Comparison of ENCODE assay signal across 16 mouse cellular contexts in genomic region chr7:133970407-133970806, GRCm38 (mm10).
DNase-seq lines count a peak whose midpoint lies in the region; ATAC-seq lines count a peak whose summit lies in the region.
"Had no signal": no experiment of that assay in that cellular context is flagged by ENCODE, and none has a peak within 500 bp of the region (broad histone marks: within the 10 kb centered on the region; RNA-seq: fewer than 3 reads in every experiment).

No protein-coding gene starts in this region.

- H3K4me2 ChIP-seq in hindbrain, embryonic 11.5 days (replicated peaks; ENCODE audit: low read depth, low read length): no peak overlapping the region
- no peak overlapping the region for H3K4me2 ChIP-seq in kidney, embryonic 14.5 days (replicated peaks; ENCODE audit: low read depth, low read length)
- H3K4me2 ChIP-seq: embryonic facial prominence, embryonic 15.5 days; liver, embryonic 13.5 days; neural tube, embryonic 12.5 days had no signal

- no peak overlapping the region for H3K9ac ChIP-seq in hindbrain, embryonic 11.5 days (ENCODE audit: low read depth, low read length)
- no peak overlapping the region for H3K9ac ChIP-seq in kidney, embryonic 14.5 days (ENCODE audit: low read depth, low read length)
- H3K9ac ChIP-seq: embryonic facial prominence, embryonic 15.5 days; liver, embryonic 13.5 days; neural tube, embryonic 12.5 days had no signal

- WGBS in hindbrain, embryonic 10.5 days: 73% methylated on average over 5 of the region's 5 CpGs
- WGBS in hindbrain, embryonic 11.5 days: 72% methylated on average over 5 of the region's 5 CpGs
- 57% methylated on average over 5 of the region's 5 CpGs for WGBS in kidney, embryonic 14.5 days

- peak; percentile 7 for DNase-seq in hindbrain, embryonic 10.5 days (ENCODE audit: low spot score)
- DNase-seq in hindbrain, embryonic 11.5 days (ENCODE audit: low spot score): no peak
- DNase-seq in kidney, postnatal 25 days: peak; percentile 14 to 46
- DNase-seq in Muller cell, postnatal 12 days (ENCODE audit: inconsistent ontology term): peak; percentile 36
- DNase-seq in retina, embryonic 14.5 days (ENCODE audit: low spot score): peak; percentile 27
- DNase-seq in adrenal gland, postnatal 4 days (ENCODE audit: low spot score in 2 of 2): no peak
- DNase-seq: adrenal gland, postnatal 25 days; cerebellum, adult 18-20 months; cerebellum, postnatal 25 days; liver, embryonic 13.5 days; thymus, postnatal 36 days had no signal

- no peak for ATAC-seq in hindbrain, embryonic 11.5 days (ENCODE audit: low FRiP score)
- ATAC-seq in kidney, embryonic 14.5 days (ENCODE audit: low FRiP score, low TSS enrichment): no peak

- no peaks in the 10 kb centered on the region for H3K36me3 ChIP-seq in hindbrain, embryonic 10.5 days
- H3K36me3 ChIP-seq in hindbrain, embryonic 11.5 days (ENCODE audit: control insufficient read depth, insufficient read depth, low read length): no peaks in the 10 kb centered on the region
- no peaks in the 10 kb centered on the region for H3K36me3 ChIP-seq in kidney, embryonic 14.5 days (ENCODE audit: control insufficient read depth, insufficient read depth, low read length)
- H3K36me3 ChIP-seq: embryonic facial prominence, embryonic 15.5 days; forebrain, embryonic 10.5 days; liver, embryonic 13.5 days; midbrain, embryonic 10.5 days; neural tube, embryonic 12.5 days had no signal

- H3K4me3 ChIP-seq in hindbrain, embryonic 10.5 days: no peak overlapping the region
- H3K4me3 ChIP-seq in hindbrain, embryonic 11.5 days (ENCODE audit: low read depth, low read length): no peak overlapping the region
- H3K4me3 ChIP-seq in kidney, embryonic 14.5 days (ENCODE audit: low read length): no peak overlapping the region
- H3K4me3 ChIP-seq: embryonic facial prominence, embryonic 15.5 days; forebrain, embryonic 10.5 days; liver, embryonic 13.5 days; midbrain, embryonic 10.5 days; neural tube, embryonic 12.5 days had no signal

- H3K27ac ChIP-seq in hindbrain, embryonic 10.5 days: no peak overlapping the region
- no peak overlapping the region for H3K27ac ChIP-seq in hindbrain, embryonic 11.5 days (ENCODE audit: low read depth, low read length)
- H3K27ac ChIP-seq in kidney, embryonic 14.5 days (ENCODE audit: low read depth, low read length): no peak overlapping the region
- H3K27ac ChIP-seq: embryonic facial prominence, embryonic 15.5 days; forebrain, embryonic 10.5 days; liver, embryonic 13.5 days; midbrain, embryonic 10.5 days; neural tube, embryonic 12.5 days had no signal

- no peaks in the 10 kb centered on the region for H3K27me3 ChIP-seq in hindbrain, embryonic 10.5 days (ENCODE audit: insufficient read depth, poor library complexity, severe bottlenecking)
- H3K27me3 ChIP-seq in hindbrain, embryonic 11.5 days (ENCODE audit: control insufficient read depth, insufficient read depth, low read length): no peaks in the 10 kb centered on the region
- H3K27me3 ChIP-seq in kidney, embryonic 14.5 days (ENCODE audit: control insufficient read depth, insufficient read depth, low read length): peaks cover 2% of the 10 kb centered on the region; the same call in 1 of the 2 replicates
- H3K27me3 ChIP-seq: embryonic facial prominence, embryonic 15.5 days; liver, embryonic 13.5 days; neural tube, embryonic 12.5 days had no signal

- H3K9me3 ChIP-seq in hindbrain, embryonic 10.5 days: no peaks in the 10 kb centered on the region
- no peaks in the 10 kb centered on the region for H3K9me3 ChIP-seq in hindbrain, embryonic 11.5 days (ENCODE audit: control insufficient read depth, low read length)
- H3K9me3 ChIP-seq in kidney, embryonic 14.5 days (ENCODE audit: control insufficient read depth, low read length): no peaks in the 10 kb centered on the region
- H3K9me3 ChIP-seq: embryonic facial prominence, embryonic 15.5 days; forebrain, embryonic 10.5 days; liver, embryonic 13.5 days; midbrain, embryonic 10.5 days; neural tube, embryonic 12.5 days had no signal

- peaks cover 6% of the 10 kb centered on the region; the same call in 1 of the 2 replicates for H3K4me1 ChIP-seq in hindbrain, embryonic 10.5 days (replicated peaks)
- H3K4me1 ChIP-seq in hindbrain, embryonic 11.5 days (replicated peaks; ENCODE audit: control insufficient read depth, insufficient read depth, low read length): no peaks in the 10 kb centered on the region
- 0 out of 2 replicates have a peak, but pooled peaks cover 6% of the 10 kb centered on the region for H3K4me1 ChIP-seq in kidney, embryonic 14.5 days (ENCODE audit: control insufficient read depth, insufficient read depth, low read length)
- H3K4me1 ChIP-seq: embryonic facial prominence, embryonic 15.5 days; liver, embryonic 13.5 days; neural tube, embryonic 12.5 days had no signal

Comparison
In these comparisons a context has a peak if more than half of its experiments do, and no peak if none do; other contexts are left out.
1. DNase-seq: peak in hindbrain, embryonic 10.5 days (single experiment), kidney, postnatal 25 days (2 of 2), Muller cell, postnatal 12 days (single experiment) and retina, embryonic 14.5 days (single experiment); none in hindbrain, embryonic 11.5 days (single experiment) and adrenal gland, postnatal 4 days (0 of 2).